Mouse (Mus musculus): Measurements from ENCODE around the gene Cnr1. TPM values are rescaled to one million over a fixed set of nuclear protein-coding genes. Genes with fewer than 3 reads are reported as not detected.

Gene Cnr1
- polyA plus RNA-seq, 1 experiment from 2014 or later, result 0.71 TPM

DNA sequence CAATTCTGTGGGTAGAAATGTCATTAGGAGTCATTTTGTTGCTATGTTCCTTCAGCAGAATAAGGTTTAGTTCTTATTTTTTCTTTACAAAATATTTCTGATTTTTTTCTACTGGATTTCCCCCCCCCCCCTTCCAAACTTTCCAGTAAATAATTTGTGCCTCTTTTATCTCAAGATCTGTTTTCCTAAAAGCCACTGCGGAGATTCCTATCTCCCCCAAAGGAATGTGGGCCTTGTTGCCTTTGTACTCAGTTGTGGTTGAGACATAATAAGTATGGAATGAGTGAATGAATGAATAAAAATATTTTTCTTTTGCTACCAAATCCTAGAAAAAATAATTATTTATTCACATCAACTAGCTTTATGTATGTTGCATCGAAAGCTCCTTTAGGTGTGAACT, 28.9 kb upstream of the Cnr1 start:
- Histone ChIP-seq H3K4me3 (ENCODE audit: low read depth, low read length) (no peak overlapping the region), H3K27me3 (ENCODE audit: insufficient read depth, low read length) (no peaks in the 10 kb centered on the region), H3K27ac (ENCODE audit: low read depth) (no peak overlapping the region), H3K9me3 (ENCODE audit: low read depth, low read length) (no peaks in the 10 kb centered on the region), H3K36me3 (ENCODE audit: insufficient read depth) (no peaks in the 10 kb centered on the region), H3K9ac (no peak overlapping the region), H3K4me2 (no peak overlapping the region), H3K4me1 (ENCODE audit: insufficient read depth) (no peaks in the 10 kb centered on the region)
- TF ChIP-seq CTCF (IDR thresholded peaks at IDR 0.05; ENCODE audit: low read depth), result no peak
- ATAC-seq (ENCODE audit: insufficient read depth), result no peak
- 80% methylated on average over 2 of the region's 2 CpGs for WGBS
- DNase-seq, result no peak

DNA sequence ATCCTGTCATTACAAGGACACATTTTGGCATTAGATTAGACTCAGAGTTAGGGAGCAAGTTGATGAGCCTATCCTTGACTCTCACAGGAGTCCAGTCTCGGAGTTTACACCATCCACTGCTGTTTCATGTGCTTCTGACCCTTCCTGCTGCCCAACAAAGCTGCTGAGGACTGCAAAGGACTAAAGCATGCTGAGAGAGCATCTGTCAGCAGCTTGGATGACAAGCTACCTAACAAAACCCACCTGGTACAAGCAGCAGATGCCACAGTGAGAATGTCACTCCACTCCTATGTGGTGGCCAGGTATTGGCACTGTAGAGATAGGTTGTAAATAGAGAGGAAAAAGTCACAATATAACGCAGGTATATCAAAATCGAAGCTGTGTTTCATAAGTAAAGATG, 22.7 kb upstream of the Cnr1 start:
- no peak overlapping the region for H3K4me2 ChIP-seq
- H3K4me3 ChIP-seq (ENCODE audit: low read depth, low read length), result no peak overlapping the region
- TF ChIP-seq CTCF (IDR thresholded peaks at IDR 0.05; ENCODE audit: low read depth), result no peak
- H3K4me1 ChIP-seq (ENCODE audit: insufficient read depth), result no peaks in the 10 kb centered on the region
- no peaks in the 10 kb centered on the region for H3K9me3 ChIP-seq (ENCODE audit: low read depth, low read length)
- H3K36me3 ChIP-seq (ENCODE audit: insufficient read depth), result no peaks in the 10 kb centered on the region
- DNase-seq (no peak), ATAC-seq (ENCODE audit: insufficient read depth) (no peak)
- 74% methylated on average over 3 of the region's 3 CpGs for WGBS
- H3K27me3 ChIP-seq (ENCODE audit: insufficient read depth, low read length), result no peaks in the 10 kb centered on the region
- no peak overlapping the region for H3K9ac ChIP-seq
- H3K27ac ChIP-seq (ENCODE audit: low read depth), result no peak overlapping the region

DNA sequence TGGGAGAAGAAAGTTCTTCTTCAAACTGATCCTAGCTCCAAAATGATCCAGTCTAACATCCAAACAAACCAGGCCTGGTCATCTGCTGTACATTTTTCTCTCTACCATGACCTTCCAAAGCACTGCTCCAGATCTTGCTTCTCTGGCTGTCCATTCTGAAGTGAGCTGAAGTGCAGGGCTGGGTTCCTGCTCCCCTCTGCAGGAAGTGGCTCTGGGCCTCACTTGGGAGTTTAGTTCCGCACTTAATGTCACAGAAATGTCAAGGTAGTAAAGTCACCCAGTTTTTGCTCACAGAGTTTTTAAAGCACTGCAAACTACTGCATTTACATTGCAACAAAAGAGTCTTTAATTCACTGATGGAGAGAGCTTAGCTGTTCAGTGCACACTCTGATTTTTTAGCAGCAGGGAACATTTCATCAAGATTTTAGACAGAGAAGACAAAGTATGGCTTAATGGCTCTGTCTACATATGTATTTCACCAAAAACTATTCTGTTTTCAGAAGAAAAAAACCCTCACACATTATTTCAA, 20.5 kb upstream of the Cnr1 start:
- no peak overlapping the region for H3K9ac ChIP-seq
- DNase-seq, result no peak
- no peak overlapping the region for H3K4me2 ChIP-seq
- H3K27me3 ChIP-seq (ENCODE audit: insufficient read depth, low read length), result no peaks in the 10 kb centered on the region
- H3K4me1 ChIP-seq (ENCODE audit: insufficient read depth), result no peaks in the 10 kb centered on the region
- no peak for TF ChIP-seq CTCF (IDR thresholded peaks at IDR 0.05; ENCODE audit: low read depth)
- H3K36me3 ChIP-seq (ENCODE audit: insufficient read depth), result no peaks in the 10 kb centered on the region
- H3K4me3 ChIP-seq (ENCODE audit: low read depth, low read length), result no peak overlapping the region
- WGBS, result 59% methylated on average over 1 of the region's 1 CpGs
- H3K9me3 ChIP-seq (ENCODE audit: low read depth, low read length), result no peaks in the 10 kb centered on the region
- no peak overlapping the region for H3K27ac ChIP-seq (ENCODE audit: low read depth)
- ATAC-seq (ENCODE audit: insufficient read depth), result no peak

DNA sequence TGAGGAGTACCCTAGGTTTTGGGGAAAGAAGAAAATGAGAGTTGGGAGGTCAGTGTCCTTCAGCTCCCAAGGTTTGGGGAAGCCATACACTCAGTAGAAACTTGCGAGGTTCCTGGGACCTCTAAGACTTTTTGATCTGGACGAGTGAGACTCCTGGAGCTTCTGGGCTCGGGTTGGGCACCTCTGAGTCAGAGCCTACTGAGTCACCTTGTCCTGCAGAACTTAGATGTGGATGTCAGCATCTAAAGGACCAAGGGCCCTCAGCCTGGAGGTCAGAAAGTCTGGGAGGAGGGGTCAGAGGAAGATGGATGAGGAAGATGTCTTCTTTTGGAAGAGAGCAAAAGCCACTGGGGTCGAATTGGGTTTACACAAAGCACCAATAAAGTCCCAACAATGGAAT, 19.6 kb upstream of the Cnr1 start:
- H3K4me1 ChIP-seq (ENCODE audit: insufficient read depth), result no peaks in the 10 kb centered on the region
- no peak for DNase-seq
- no peak overlapping the region for H3K9ac ChIP-seq
- no peak for ATAC-seq (ENCODE audit: insufficient read depth)
- H3K4me2 ChIP-seq, result no peak overlapping the region
- 71% methylated on average over 4 of the region's 4 CpGs for WGBS
- H3K4me3 ChIP-seq (ENCODE audit: low read depth, low read length), result no peak overlapping the region
- no peak overlapping the region for H3K27ac ChIP-seq (ENCODE audit: low read depth)
- H3K27me3 ChIP-seq (ENCODE audit: insufficient read depth, low read length), result no peaks in the 10 kb centered on the region
- H3K9me3 ChIP-seq (ENCODE audit: low read depth, low read length), result no peaks in the 10 kb centered on the region
- no peaks in the 10 kb centered on the region for H3K36me3 ChIP-seq (ENCODE audit: insufficient read depth)
- TF ChIP-seq CTCF (IDR thresholded peaks at IDR 0.05; ENCODE audit: low read depth), result no peak

DNA sequence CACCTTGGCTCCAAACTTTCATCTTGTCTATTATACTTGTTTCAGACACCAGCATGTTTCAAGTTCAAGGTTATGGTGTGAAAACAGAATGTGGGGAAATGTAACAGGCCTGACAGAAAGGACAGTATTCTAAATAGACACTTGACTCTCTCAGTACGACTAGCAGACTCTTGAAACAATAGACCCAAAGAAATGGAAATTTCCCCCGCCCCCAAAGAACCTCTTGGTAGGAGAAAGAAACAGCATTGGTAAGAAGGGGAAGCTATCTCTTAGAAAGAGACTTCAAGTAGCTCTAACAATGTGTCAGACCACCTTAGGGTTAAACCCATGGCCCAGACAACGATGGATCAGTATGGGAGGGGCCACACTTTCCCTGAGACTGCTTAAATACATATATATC, 15.6 kb upstream of the Cnr1 start:
- no peak overlapping the region for H3K9ac ChIP-seq
- no peaks in the 10 kb centered on the region for H3K4me1 ChIP-seq (ENCODE audit: insufficient read depth)
- ATAC-seq (ENCODE audit: insufficient read depth) (no peak), DNase-seq (no peak)
- no peak overlapping the region for H3K4me3 ChIP-seq (ENCODE audit: low read depth, low read length)
- no peaks in the 10 kb centered on the region for H3K27me3 ChIP-seq (ENCODE audit: insufficient read depth, low read length)
- WGBS, result 46% methylated on average over 3 of the region's 3 CpGs
- no peaks in the 10 kb centered on the region for H3K36me3 ChIP-seq (ENCODE audit: insufficient read depth)
- no peaks in the 10 kb centered on the region for H3K9me3 ChIP-seq (ENCODE audit: low read depth, low read length)
- TF ChIP-seq CTCF (IDR thresholded peaks at IDR 0.05; ENCODE audit: low read depth), result no peak
- H3K4me2 ChIP-seq, result no peak overlapping the region
- H3K27ac ChIP-seq (ENCODE audit: low read depth), result no peak overlapping the region

DNA sequence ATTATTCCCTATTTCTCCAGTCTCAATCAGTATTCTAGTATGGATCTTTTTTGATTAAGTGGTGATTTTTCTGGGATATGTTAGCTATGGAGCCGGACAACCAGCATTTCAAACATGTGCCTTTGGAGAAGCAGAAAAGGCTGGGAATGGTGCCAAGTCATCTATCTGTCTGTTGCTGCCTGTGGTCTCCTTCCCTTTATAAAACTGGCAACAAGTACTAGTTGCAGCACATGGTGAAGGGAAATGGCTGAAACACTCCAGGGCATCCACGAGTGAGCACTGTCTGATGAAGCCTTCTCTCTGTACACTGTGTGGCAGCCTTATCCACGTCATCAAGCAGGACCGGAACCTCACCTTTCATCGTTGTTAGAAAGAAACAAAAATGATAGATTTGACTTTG, 8.7 kb upstream of the Cnr1 start:
- H3K27me3 ChIP-seq (ENCODE audit: insufficient read depth, low read length), result no peaks in the 10 kb centered on the region
- H3K36me3 ChIP-seq (ENCODE audit: insufficient read depth), result no peaks in the 10 kb centered on the region
- H3K27ac ChIP-seq (ENCODE audit: low read depth), result no peak overlapping the region
- peak; percentile 80; the same call in 1 of the 2 replicates for ATAC-seq (ENCODE audit: insufficient read depth)
- DNase-seq, result peak; percentile 76
- no peak overlapping the region for H3K9ac ChIP-seq
- H3K4me3 ChIP-seq (ENCODE audit: low read depth, low read length), result no peak overlapping the region
- no peak for TF ChIP-seq CTCF (IDR thresholded peaks at IDR 0.05; ENCODE audit: low read depth)
- H3K9me3 ChIP-seq (ENCODE audit: low read depth, low read length), result no peaks in the 10 kb centered on the region
- no peak overlapping the region for H3K4me2 ChIP-seq
- 49% methylated on average over 5 of the region's 5 CpGs for WGBS
- no peaks in the 10 kb centered on the region for H3K4me1 ChIP-seq (ENCODE audit: insufficient read depth)

DNA sequence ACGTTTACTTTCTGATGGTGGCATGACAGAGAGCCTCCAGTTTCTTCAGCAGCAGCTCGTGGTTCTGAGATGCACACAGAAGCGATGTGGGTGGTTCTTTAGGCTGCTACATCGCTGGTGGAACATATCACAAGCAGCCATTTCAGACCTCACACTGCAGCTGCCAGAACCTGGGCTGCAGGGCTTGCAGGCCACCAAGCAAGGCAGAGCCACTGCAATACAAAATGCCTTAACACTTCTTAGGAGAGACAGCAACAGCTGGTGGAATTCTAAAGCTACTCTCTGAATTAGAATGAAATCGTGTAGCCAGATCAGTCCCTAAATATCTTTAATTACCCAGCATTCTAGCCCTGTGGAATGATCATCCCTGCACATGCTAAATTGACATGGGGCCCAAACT, 3.6 kb upstream of the Cnr1 start:
- Histone ChIP-seq H3K9me3 (ENCODE audit: low read depth, low read length) (no peaks in the 10 kb centered on the region), H3K27ac (ENCODE audit: low read depth) (no peak overlapping the region), H3K4me1 (ENCODE audit: insufficient read depth) (no peaks in the 10 kb centered on the region), H3K27me3 (ENCODE audit: insufficient read depth, low read length) (peaks cover 29% of the 10 kb centered on the region), H3K9ac (no peak overlapping the region), H3K4me3 (ENCODE audit: low read depth, low read length) (no peak overlapping the region), H3K4me2 (no peak overlapping the region), H3K36me3 (ENCODE audit: insufficient read depth) (no peaks in the 10 kb centered on the region)
- 24% methylated on average over 5 of the region's 5 CpGs for WGBS
- peak; percentile 71 for DNase-seq
- TF ChIP-seq CTCF (IDR thresholded peaks at IDR 0.05; ENCODE audit: low read depth), result no peak
- no peak for ATAC-seq (ENCODE audit: insufficient read depth)
